Mouse (Mus musculus): ENCODE data around the gene Ncbp3. TPM values are rescaled to one million over a fixed set of nuclear protein-coding genes. Genes with fewer than 3 reads are reported as not detected.
"Not testable (repeated sequence)": the region's sequence is repeated elsewhere in the genome, so short reads cannot be mapped to it uniquely, and the experiment has no call there.

Gene Ncbp3
- polyA plus RNA-seq, 1 experiment from 2014 or later = 13.8 TPM

DNA sequence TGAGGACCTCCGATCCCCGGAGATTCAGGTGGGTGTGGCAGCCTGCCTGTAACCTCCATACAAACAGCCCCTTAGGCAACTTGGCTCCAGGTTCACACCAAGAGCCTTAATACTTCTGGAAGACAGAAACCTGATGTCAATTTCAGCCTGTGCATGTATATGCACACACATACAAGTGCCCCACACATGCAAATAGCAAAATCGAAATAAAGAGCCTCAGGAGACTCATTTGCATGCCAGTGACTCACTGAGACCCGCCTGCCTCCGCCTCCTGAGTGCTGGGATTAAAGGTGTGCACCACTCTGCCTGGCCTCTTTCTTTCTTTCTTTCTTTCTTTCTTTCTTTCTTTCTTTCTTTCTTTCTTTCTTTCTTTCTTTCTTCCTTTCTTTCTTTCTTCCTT, 51.3 kb downstream of the Ncbp3 start:
- 58% methylated on average over 5 of the region's 5 CpGs for WGBS
- H3K4me2 ChIP-seq (ENCODE audit: low read depth, severe bottlenecking) = no peak overlapping the region
- no peaks in the 10 kb centered on the region for H3K4me1 ChIP-seq (ENCODE audit: control insufficient read depth, insufficient read depth, low read length)
- no peak overlapping the region for H3K27ac ChIP-seq (replicated peaks; ENCODE audit: low read depth, low read length)
- H3K9me3 ChIP-seq (ENCODE audit: control insufficient read depth, low read length) = no peaks in the 10 kb centered on the region
- DNase-seq (ENCODE audit: low spot score) = no peak
- no peaks in the 10 kb centered on the region for H3K27me3 ChIP-seq (ENCODE audit: control insufficient read depth, insufficient read depth, low read length)
- H3K9ac ChIP-seq (ENCODE audit: low read length) = no peak overlapping the region
- ATAC-seq (ENCODE audit: insufficient number of reproducible peaks, low FRiP score, low TSS enrichment, low read depth) = no peak
- no peak overlapping the region for H3K4me3 ChIP-seq (ENCODE audit: low read depth, low read length)
- H3K36me3 ChIP-seq (ENCODE audit: control insufficient read depth, insufficient read depth, low read length) = no peaks in the 10 kb centered on the region

DNA sequence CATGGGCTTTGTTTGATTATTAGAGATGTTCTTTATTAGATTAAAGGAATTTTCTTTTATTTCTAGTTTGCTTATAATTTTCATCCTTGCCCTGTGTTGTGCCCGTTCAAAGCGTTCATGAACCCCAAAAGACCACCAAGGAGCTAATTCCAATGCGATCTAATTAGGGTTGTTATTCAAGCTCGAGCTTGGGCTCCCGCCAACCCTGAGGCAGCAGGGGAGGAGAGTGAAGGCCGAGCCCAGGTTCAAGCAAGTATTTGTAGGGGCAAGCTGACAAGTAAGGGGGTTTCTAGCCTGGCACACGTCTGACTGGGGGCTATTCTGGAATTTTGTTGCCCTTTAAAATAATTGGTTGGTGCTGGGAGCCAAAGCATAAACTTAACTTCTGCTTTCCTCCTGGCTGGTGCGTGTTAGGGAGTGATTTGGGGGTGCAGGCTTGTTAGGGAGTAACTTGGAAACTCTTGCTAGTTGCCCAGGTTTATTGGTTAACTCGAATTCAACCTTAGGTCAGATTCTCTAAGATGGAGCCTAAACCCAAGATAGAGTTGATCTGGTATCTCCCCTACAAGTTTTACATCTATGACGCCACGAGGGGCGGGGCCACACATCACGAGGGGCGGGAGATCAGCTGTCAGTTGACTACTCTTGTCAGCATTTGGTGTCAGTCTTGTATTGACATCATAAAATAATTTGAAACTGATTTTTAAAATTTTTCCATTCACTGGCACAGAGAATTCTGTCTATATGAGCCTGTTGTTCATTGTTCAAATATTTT, 52.6 kb downstream of the Ncbp3 start:
- Histone ChIP-seq H3K4me2 (ENCODE audit: low read depth, severe bottlenecking) (no peak overlapping the region), H3K36me3 (ENCODE audit: control insufficient read depth, insufficient read depth, low read length) (no peaks in the 10 kb centered on the region), H3K9ac (ENCODE audit: low read length) (no peak overlapping the region), H3K27ac (replicated peaks; ENCODE audit: low read depth, low read length) (no peak overlapping the region), H3K9me3 (ENCODE audit: control insufficient read depth, low read length) (no peaks in the 10 kb centered on the region), H3K27me3 (ENCODE audit: control insufficient read depth, insufficient read depth, low read length) (no peaks in the 10 kb centered on the region), H3K4me3 (ENCODE audit: low read depth, low read length) (no peak overlapping the region), H3K4me1 (ENCODE audit: control insufficient read depth, insufficient read depth, low read length) (no peaks in the 10 kb centered on the region)
- ATAC-seq (ENCODE audit: insufficient number of reproducible peaks, low FRiP score, low TSS enrichment, low read depth) (no peak), DNase-seq (ENCODE audit: low spot score) (no peak)
- WGBS = 69% methylated on average over 14 of the region's 14 CpGs

DNA sequence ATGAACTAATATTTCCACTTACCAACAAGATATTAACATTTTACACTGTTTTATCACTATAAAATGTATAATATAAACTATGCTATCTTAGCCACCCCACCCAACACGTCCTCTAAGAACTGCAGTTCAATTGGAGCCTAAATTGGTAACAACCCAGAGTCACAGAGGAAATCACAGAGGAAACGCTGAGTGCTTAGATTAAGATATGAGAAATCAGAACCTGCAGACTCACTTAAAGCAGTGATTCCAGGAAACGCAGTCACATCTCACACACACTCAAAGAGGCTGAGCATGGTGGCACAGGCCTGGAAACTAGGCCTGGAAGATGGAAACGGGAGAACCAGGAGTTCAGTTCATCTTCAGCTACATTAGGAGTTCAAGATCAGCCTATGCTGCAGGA, 53.7 kb downstream of the Ncbp3 start:
- H3K36me3 ChIP-seq (ENCODE audit: control insufficient read depth, insufficient read depth, low read length) = no peaks in the 10 kb centered on the region
- no peak for ATAC-seq (ENCODE audit: insufficient number of reproducible peaks, low FRiP score, low TSS enrichment, low read depth)

DNA sequence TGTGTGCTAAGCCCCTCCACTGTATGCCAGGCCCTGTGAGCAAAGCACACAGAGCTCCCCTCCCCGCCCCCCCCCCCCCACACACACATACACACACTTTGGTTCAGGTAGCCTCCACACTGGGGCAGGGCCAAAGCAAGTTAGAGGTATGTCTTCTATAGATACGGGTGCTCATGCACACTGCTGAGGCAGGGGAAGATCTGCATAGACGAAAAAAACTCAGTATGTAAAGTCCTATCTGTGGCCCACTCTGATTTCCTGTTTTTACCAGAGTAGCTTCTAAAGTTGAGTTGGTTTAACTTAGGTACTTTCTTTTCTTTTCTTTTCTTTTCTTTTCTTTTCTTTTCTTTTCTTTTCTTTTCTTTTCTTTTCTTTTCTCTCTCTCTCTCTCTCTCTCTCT, 57.7 kb downstream of the Ncbp3 start:
- Histone ChIP-seq H3K4me2 (ENCODE audit: low read depth, severe bottlenecking) (no peak overlapping the region), H3K9ac (ENCODE audit: low read length) (no peak overlapping the region), H3K27me3 (ENCODE audit: control insufficient read depth, insufficient read depth, low read length) (no peaks in the 10 kb centered on the region), H3K27ac (replicated peaks; ENCODE audit: low read depth, low read length) (no peak overlapping the region), H3K4me1 (ENCODE audit: control insufficient read depth, insufficient read depth, low read length) (no peaks in the 10 kb centered on the region), H3K4me3 (ENCODE audit: low read depth, low read length) (no peak overlapping the region), H3K9me3 (ENCODE audit: control insufficient read depth, low read length) (no peaks in the 10 kb centered on the region), H3K36me3 (ENCODE audit: control insufficient read depth, insufficient read depth, low read length) (no peaks in the 10 kb centered on the region)
- ATAC-seq (ENCODE audit: insufficient number of reproducible peaks, low FRiP score, low TSS enrichment, low read depth) (no peak), DNase-seq (ENCODE audit: low spot score) (no peak)
- WGBS = 49% methylated on average over 3 of the region's 3 CpGs

More for the DNA sequence above, 53.7 kb downstream of the Ncbp3 start:
- Histone ChIP-seq H3K4me2 (ENCODE audit: low read depth, severe bottlenecking) (no peak overlapping the region), H3K27ac (replicated peaks; ENCODE audit: low read depth, low read length) (no peak overlapping the region), H3K4me3 (ENCODE audit: low read depth, low read length) (no peak overlapping the region), H3K9ac (ENCODE audit: low read length) (no peak overlapping the region), H3K27me3 (ENCODE audit: control insufficient read depth, insufficient read depth, low read length) (no peaks in the 10 kb centered on the region), H3K4me1 (ENCODE audit: control insufficient read depth, insufficient read depth, low read length) (no peaks in the 10 kb centered on the region), H3K9me3 (ENCODE audit: control insufficient read depth, low read length) (no peaks in the 10 kb centered on the region)
- DNase-seq (ENCODE audit: low spot score) = no peak
- WGBS = 83% methylated on average over 4 of the region's 4 CpGs

DNA sequence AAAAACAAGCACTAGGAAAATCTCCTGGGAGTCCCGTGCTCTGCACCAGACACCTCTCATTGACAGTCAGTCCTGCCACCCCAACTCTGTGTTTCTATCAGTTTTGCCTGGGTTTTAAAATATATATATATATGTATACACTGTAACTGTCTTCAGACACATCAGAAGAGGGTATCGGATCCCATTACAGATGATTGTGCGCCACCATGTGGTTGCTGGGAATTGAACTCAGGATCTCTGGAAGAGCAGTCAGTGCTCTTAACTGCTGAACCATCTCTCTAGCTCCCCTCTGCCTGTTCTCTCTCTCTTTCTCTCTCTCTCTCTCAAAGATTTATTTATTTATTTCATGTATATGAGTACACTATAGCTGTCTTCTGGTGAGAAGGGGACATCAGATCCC, 59.8 kb downstream of the Ncbp3 start:
- not testable (repeated sequence) for H3K36me3 ChIP-seq (ENCODE audit: control insufficient read depth, insufficient read depth, low read length); H3K27ac ChIP-seq (replicated peaks; ENCODE audit: low read depth, low read length); H3K4me1 ChIP-seq (ENCODE audit: control insufficient read depth, insufficient read depth, low read length); DNase-seq (ENCODE audit: low spot score); H3K4me2 ChIP-seq (ENCODE audit: low read depth, severe bottlenecking); H3K9ac ChIP-seq (ENCODE audit: low read length); H3K9me3 ChIP-seq (ENCODE audit: control insufficient read depth, low read length); H3K4me3 ChIP-seq (ENCODE audit: low read depth, low read length); ATAC-seq (ENCODE audit: insufficient number of reproducible peaks, low FRiP score, low TSS enrichment, low read depth); H3K27me3 ChIP-seq (ENCODE audit: control insufficient read depth, insufficient read depth, low read length)
- 46% methylated on average over 3 of the region's 3 CpGs for WGBS

DNA sequence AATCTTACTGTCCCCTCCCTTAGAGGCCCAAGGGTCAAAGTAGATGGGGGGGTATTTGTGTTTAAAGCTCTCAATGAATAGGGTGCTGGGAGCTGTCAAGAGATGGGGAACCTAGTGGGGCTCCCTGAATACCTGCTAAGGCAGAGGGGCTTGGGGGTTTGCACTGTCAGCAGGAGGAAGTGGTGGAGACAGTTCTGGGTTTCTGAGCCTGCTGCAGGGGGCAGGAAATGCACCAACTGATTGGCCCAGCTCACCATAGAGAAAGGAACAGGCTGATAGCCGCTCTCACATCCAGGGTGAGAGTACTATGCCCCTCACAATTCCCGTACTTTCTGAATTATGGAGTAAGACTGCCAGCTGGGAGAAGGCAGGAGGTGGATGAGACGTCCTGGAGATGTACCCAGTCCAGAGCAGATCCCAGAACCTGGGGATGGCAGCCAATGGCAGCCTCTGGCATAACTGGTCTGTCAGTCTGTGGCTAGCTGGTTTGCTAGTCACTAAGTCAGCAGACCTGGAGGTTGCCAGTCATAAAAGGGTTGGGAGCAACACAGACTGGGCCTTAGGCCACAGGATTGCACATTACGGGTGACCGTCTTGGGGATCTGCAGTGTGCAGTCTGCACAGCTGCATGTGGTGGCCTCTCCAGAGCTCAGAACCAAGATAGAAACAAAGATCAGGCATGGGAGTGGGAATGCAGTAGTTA, 60.8 kb downstream of the Ncbp3 start:
- Histone ChIP-seq H3K9me3 (ENCODE audit: control insufficient read depth, low read length) (no peaks in the 10 kb centered on the region), H3K36me3 (ENCODE audit: control insufficient read depth, insufficient read depth, low read length) (no peaks in the 10 kb centered on the region), H3K27me3 (ENCODE audit: control insufficient read depth, insufficient read depth, low read length) (no peaks in the 10 kb centered on the region), H3K9ac (ENCODE audit: low read length) (no peak overlapping the region), H3K4me1 (ENCODE audit: control insufficient read depth, insufficient read depth, low read length) (no peaks in the 10 kb centered on the region), H3K4me3 (ENCODE audit: low read depth, low read length) (no peak overlapping the region), H3K4me2 (ENCODE audit: low read depth, severe bottlenecking) (no peak overlapping the region), H3K27ac (replicated peaks; ENCODE audit: low read depth, low read length) (no peak overlapping the region)
- DNase-seq (ENCODE audit: low spot score) = no peak
- ATAC-seq (ENCODE audit: insufficient number of reproducible peaks, low FRiP score, low TSS enrichment, low read depth) = no peak
- WGBS = 70% methylated on average over 5 of the region's 5 CpGs

DNA sequence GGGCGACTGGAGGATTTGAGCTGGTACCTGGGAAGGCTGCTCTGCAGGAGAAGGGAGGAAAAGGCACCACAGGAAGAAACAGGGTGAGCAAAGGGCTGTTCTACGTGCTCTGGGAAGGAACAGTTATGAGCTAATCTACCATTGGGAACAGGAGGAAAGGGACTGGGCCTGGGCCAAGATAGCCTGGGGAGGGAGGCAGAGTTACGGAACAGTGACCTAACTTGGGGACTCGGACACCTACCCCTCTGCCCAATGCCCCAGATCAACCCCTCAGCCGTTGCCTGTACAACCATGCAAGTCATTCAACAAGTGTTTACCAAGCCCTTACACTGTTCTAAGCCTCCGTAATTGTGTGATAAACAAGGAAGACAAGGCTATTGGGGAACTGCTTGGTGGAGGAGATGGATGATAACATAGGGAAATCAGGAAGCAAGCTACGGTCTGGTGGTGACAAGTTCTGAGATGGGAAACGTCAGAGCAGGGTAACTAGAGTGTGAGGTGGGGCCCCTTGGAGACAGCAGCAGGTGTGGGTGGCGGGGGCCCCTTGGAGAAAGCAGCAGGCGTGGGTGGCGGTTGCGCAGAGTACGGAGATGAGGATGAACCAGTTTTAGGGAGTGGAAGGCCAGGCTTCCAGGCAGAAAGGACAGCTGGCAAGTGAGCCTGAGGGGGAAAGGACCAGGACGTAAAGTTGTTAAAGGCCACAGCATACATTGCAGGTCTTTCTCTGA, 61.5 kb downstream of the Ncbp3 start:
- H3K27ac ChIP-seq (replicated peaks; ENCODE audit: low read depth, low read length) = no peak overlapping the region
- no peak for DNase-seq (ENCODE audit: low spot score)
- no peaks in the 10 kb centered on the region for H3K27me3 ChIP-seq (ENCODE audit: control insufficient read depth, insufficient read depth, low read length)
- H3K4me2 ChIP-seq (ENCODE audit: low read depth, severe bottlenecking) = no peak overlapping the region
- ATAC-seq (ENCODE audit: insufficient number of reproducible peaks, low FRiP score, low TSS enrichment, low read depth) = no peak
- 83% methylated on average over 14 of the region's 14 CpGs for WGBS
- H3K4me1 ChIP-seq (ENCODE audit: control insufficient read depth, insufficient read depth, low read length) = no peaks in the 10 kb centered on the region
- H3K9me3 ChIP-seq (ENCODE audit: control insufficient read depth, low read length) = no peaks in the 10 kb centered on the region
- no peaks in the 10 kb centered on the region for H3K36me3 ChIP-seq (ENCODE audit: control insufficient read depth, insufficient read depth, low read length)
- no peak overlapping the region for H3K9ac ChIP-seq (ENCODE audit: low read length)
- H3K4me3 ChIP-seq (ENCODE audit: low read depth, low read length) = no peak overlapping the region

DNA sequence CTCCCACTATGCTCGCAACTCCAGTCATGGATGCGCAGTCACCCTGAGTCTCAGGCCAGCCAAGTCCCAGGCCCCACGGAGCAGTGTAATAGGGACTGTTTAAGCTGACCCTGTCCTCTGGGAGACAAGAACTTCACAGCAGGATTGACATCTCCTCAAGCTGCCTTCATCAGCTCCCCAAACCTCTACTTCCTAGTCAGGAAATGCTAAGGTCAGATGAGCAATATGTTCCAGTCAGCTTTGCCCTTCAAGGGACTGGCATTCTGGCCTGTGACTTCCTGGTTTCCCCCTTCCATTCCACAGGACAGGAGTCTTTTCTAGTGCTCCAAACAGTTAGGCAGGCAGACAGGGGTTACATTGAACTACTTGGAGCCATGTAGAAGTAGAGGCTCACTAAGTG, 62.4 kb downstream of the Ncbp3 start:
- no peak overlapping the region for H3K4me2 ChIP-seq (ENCODE audit: low read depth, severe bottlenecking)
- no peaks in the 10 kb centered on the region for H3K9me3 ChIP-seq (ENCODE audit: control insufficient read depth, low read length)
- no peak overlapping the region for H3K27ac ChIP-seq (replicated peaks; ENCODE audit: low read depth, low read length)
- 89% methylated on average over 3 of the region's 3 CpGs for WGBS
- H3K36me3 ChIP-seq (ENCODE audit: control insufficient read depth, insufficient read depth, low read length) = no peaks in the 10 kb centered on the region
- no peaks in the 10 kb centered on the region for H3K4me1 ChIP-seq (ENCODE audit: control insufficient read depth, insufficient read depth, low read length)
- H3K9ac ChIP-seq (ENCODE audit: low read length) = no peak overlapping the region
- H3K4me3 ChIP-seq (ENCODE audit: low read depth, low read length) = no peak overlapping the region
- H3K27me3 ChIP-seq (ENCODE audit: control insufficient read depth, insufficient read depth, low read length) = no peaks in the 10 kb centered on the region
- ATAC-seq (ENCODE audit: insufficient number of reproducible peaks, low FRiP score, low TSS enrichment, low read depth) (no peak), DNase-seq (ENCODE audit: low spot score) (no peak)

Measured in limb, embryonic 11.5 days (tissue).